Mouse (Mus musculus): Measurements from ENCODE around the gene Znhit2. TPM values are rescaled to one million over a fixed set of nuclear protein-coding genes. Genes with fewer than 3 reads are reported as not detected.
"Not testable (repeated sequence)": the region's sequence is repeated elsewhere in the genome, so short reads cannot be mapped to it uniquely, and the experiment has no call there.

Gene Znhit2
- 10 to 100 TPM; 37.0 to 41.3 TPM for total RNA-seq (2021)

DNA sequence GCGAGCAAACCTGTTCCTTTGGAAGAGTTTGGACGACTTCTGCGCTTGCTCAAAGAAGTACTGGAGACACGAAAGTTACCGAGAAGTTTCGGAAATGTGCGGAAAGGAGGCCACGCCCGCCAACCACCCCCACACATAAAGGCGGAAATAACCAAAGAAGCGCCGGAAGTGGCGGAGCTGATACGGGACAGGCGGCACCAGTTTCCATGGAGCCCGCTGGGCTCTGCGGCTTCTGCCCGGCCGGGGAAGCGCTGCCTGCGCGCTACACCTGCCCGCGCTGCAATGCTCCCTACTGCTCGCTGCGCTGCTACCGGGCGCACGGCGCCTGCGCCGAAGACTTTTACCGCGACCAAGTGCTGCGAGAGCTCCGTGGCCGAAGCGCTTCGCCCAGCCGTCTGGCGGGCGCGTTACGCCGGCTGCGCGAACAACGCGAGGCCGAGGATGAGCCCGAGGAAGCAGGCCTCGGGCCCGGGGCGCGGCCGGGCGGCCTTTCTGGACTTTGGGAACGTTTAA, at the start of gene Znhit2:
Gene Znhit2 (plus strand): TSS at position 172 of the 513 bp plus-strand sequence.
- intact Hi-C loops (cut with DNase I), result no loop called here
- DNase-seq (ENCODE audit: extremely low spot score in 1 of 2, low spot score in 2 of 2), result peak; percentile 94 to 95

DNA sequence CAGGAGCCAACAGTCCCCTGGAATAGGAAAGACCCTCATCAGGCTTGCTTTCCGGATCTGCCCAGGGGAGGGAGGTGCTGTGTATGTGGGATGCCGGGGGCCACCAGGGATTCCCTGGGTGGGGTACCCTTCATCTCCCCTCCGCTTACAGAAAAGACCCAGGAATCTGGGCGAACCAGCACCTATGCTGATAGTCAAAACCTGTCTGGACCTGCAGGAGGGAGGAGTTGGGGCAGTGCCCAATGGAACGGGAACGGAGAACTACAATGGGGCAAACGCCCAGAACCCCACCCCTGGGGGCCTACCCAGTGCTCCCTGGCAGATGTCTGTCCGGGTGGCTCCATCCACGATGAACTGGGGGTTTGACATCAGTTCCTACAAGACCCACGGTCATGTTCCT, 47.3 kb upstream of the Znhit2 start:
- no peak for DNase-seq (ENCODE audit: extremely low spot score in 1 of 2, low spot score in 2 of 2)
- intact Hi-C loops (cut with DNase I), result loop anchor here (10.0 kb wide), 1 partner anchor 229 kb away; no protein-coding TSS in a partner anchor

DNA sequence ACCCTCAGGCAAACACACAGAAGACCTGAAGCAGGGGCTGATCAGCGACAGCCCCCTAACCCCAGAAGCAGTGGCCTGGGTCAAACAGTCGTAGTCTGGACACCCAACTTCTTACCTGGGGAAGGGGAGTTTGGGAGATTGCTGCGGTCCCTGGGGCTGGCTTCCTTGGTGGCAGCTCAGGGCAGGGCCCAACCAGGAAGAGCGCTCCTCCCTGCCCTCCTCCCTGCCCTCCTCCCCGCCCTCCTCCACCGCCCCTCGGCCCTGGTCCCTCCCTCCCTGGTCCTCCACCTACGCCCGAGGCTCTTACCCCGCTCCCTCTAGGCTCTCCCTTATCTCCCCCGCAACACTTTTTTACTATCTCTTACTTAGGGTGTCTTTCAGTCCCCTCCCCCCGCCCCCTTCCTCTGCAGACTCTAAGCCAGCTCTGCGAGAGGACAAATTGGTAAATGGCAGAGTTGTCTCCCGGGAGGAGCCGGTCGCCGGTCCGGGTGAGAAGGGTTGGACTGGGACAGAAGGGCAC, 45.9 kb upstream of the Znhit2 start:
- DNase-seq (ENCODE audit: extremely low spot score in 1 of 2, low spot score in 2 of 2), result peak in 1 of 2 experiments; percentile 59
- intact Hi-C loops (cut with DNase I), result loop anchor here (10.0 kb wide), 1 partner anchor 230 kb away; no protein-coding TSS in a partner anchor

DNA sequence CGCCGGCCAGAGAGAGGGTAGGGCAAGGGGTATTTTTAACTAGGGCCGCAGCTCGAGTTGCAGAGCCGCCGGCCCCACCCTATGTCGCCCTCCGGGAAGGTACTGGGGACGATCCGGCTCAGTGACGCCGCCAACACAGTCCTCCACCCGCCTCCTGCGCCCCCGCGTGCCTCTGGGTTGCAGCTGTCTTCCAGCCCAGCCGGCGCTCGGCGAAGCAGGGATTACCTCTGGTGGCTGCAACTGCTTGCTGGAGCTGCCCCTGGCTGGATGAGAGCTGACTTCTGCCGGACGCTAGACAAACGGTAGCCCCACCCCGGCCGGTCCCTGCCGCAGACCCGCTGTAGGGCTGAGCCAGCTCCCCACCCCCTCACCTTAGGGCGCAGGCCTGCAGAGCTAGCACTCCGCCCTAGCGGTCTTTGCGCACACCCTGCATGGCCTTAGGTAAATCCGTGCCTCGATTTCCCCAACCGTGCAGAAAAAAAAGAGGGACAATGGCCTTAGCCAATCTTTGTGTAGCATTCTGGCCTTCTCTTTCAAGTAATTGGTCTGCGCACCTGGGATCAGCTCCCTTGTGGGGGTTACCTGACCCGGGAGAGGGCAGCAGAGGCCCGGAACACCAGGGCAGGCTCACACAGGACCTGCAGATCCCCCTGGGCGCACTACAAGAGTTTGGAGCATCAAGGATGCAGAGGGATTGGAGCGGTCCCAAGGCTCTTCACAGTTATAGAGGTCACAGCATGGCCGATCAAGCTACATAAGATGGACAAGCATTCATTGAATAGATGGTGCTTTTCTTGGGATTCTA, 45.3 kb upstream of the Znhit2 start, which contains the start of gene Capn1:
Gene Capn1 (minus strand): TSS at position 387 of the 805 bp plus-strand sequence.
- intact Hi-C loops (cut with DNase I), result loop anchor here (10.0 kb wide), 1 partner anchor 231 kb away; no protein-coding TSS in a partner anchor
- DNase-seq (ENCODE audit: extremely low spot score in 1 of 2, low spot score in 2 of 2), result peak; percentile 16 to 83

DNA sequence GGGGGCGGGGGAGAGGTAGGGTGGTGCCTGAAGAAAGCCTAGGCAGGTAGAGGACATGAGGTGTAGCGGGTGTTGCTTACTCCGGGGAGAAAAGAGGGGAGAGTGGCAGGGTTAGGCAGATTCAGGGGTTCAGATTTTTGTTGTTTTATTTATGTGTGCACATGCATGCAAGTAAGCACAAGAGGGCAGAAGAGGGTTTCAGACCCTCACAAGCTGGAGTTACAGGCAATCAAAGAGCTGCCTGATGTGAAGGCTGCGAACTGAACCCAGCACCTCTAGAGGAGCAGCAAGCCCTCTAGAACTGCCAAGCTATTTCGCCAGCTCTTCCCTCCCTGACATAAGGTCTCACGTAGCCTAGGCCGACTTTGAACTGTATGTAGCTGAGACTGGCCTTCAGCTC, 44.5 kb upstream of the Znhit2 start:
- intact Hi-C loops (cut with DNase I), result loop anchor here (10.0 kb wide), 1 partner anchor 232 kb away; no protein-coding TSS in a partner anchor
- no peak for DNase-seq (ENCODE audit: extremely low spot score in 1 of 2, low spot score in 2 of 2)

- DNase-seq (ENCODE audit: extremely low spot score in 1 of 2, low spot score in 2 of 2), result peak; percentile 73 to 87
- intact Hi-C loops (cut with DNase I), result loop anchor here (1.0 to 10.0 kb wide), 3 partner anchors 54 to 234 kb away; partner anchors contain the start of gene Pola2
These were observed 42.6 kb upstream of the Znhit2 start for GRCm38 (mm10) chr19:6018142-6019089.

DNA sequence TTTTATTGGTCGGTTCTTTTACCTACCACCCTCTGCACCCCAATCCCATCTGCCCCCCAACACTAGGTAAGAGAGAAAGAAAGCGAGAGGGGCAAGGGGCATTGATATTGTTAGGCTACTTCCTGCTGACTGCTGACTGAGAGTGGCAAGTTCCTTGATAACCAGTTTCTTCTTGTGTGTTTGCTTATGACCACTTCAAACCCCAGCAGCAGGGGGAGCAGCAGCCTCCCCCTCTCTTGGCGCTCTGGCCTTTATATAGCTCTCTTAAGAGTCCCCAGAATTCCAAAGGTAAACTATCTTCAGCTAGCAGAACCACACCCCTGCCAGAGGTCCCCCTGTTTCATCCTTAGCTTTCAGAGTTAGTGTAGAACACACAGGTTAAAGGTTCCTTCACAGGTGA, 40.7 kb upstream of the Znhit2 start:
- intact Hi-C loops (cut with DNase I), result no loop called here
- no peak for DNase-seq (ENCODE audit: extremely low spot score in 1 of 2, low spot score in 2 of 2)

DNA sequence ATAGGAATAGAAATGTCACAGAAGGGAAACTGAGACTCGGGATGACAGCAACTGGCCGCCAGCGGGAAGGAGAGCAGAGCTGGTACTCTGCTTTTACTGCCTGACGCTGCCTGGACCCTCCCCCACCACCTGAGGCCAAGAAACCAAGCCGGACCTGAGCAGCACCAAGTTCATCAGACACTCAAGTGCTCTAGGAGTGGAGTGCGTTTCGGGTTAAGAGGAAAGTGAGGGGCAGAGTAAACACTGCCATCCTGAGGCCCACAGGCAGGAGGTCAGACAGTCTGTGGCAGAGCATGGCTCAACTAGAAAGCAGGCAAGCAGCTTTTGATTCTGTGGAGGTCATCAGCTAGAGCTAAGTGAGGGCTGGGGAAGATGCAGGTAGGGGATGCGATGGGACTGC, 37.9 kb upstream of the Znhit2 start:
- intact Hi-C loops (cut with DNase I), result no loop called here

DNA sequence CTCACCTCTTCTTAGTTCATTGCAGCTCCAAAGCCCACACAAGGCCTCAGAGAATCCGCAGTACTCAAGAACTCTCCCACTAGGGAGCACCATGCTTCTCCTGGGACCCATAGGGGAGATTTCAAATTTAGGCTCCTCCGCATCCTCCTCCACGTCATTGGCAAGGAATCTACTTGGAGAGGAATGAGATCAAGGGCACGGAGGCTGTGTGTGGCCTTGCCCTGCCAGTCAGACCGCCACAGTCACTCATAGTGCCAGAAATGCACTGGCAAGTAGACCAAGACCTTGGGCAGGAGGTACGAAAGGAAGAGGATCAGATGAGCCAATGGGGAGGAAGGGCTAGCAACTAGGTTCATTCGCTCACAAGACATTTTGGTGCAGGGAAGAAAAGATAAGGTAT, 37.1 kb upstream of the Znhit2 start:
- DNase-seq (ENCODE audit: extremely low spot score in 1 of 2, low spot score in 2 of 2), result no peak
- intact Hi-C loops (cut with DNase I), result no loop called here

More for the DNA sequence above, 37.9 kb upstream of the Znhit2 start:
- no peak for DNase-seq (ENCODE audit: extremely low spot score in 1 of 2, low spot score in 2 of 2)

DNA sequence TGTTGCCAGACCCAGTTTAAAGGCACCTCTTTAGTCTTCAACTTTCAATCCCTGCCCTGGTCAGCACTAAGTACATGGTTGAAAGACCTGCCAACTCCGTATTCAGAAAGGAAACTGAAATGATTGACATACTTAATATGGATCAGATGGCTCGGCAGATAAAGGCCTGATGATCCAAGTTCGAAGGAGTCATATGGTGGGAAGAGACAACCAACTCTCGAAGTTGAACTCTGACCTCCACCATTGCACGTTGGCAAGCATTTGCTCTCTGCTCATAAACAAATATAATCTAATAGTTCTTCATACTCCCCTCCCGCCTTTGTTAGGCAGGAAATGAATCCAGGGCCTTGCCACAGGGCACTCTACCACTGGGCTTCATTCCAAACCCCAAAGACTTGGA, 32.0 kb upstream of the Znhit2 start:
- DNase-seq (ENCODE audit: extremely low spot score in 1 of 2, low spot score in 2 of 2), result no peak
- intact Hi-C loops (cut with DNase I), result no loop called here

DNA sequence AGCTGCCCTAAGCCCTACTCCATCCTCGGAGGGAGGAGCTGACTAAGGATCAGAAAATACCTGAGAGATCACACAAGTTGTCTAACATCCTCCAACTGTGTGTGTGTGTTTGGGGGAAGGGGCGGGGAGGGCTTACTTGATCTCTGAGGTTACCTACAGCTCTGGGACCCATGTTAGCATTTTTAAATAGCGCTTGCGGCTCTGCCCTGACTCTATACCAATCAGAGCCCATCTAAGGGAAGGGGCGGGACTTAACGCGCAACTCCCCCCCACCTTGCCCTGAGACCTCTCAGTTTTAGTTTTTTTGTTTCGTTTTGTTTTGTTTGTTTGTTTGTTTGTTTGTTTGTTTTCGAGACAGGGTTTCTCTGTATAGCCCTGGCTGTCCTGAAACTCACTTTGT, 31.6 kb upstream of the Znhit2 start:
- no peak for DNase-seq (ENCODE audit: extremely low spot score in 1 of 2, low spot score in 2 of 2)
- intact Hi-C loops (cut with DNase I), result no loop called here

GRCm38 (mm10) chr19:6030520-6031280, 30.3 kb upstream of the Znhit2 start:
- DNase-seq (ENCODE audit: extremely low spot score in 1 of 2, low spot score in 2 of 2), result no peak
- intact Hi-C loops (cut with DNase I), result no loop called here

- intact Hi-C loops (cut with DNase I), result no loop called here
- DNase-seq (ENCODE audit: extremely low spot score in 1 of 2, low spot score in 2 of 2), result no peak
These were observed 24.9 kb upstream of the Znhit2 start for GRCm38 (mm10) chr19:6035966-6036585.

DNA sequence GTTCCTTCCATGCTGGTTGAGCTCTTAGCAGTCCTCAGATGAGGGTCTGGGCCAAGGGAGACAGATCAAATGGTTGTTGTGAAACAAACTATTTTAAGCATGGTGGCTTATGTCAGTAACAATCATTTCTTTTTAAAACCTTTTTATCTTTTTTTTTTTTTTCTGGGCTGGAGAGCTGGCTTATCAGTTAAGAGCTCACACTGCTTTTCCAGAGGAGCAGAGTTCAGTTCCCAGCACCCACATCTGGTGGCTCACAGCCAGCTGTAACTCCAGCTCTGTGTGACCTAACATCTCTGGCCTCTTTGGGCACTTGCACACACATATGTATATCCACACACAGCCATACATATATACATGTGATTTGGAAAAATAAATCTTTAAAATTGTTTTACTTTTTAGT, 23.3 kb upstream of the Znhit2 start:
- no peak for DNase-seq (ENCODE audit: extremely low spot score in 1 of 2, low spot score in 2 of 2)
- intact Hi-C loops (cut with DNase I), result no loop called here

DNA sequence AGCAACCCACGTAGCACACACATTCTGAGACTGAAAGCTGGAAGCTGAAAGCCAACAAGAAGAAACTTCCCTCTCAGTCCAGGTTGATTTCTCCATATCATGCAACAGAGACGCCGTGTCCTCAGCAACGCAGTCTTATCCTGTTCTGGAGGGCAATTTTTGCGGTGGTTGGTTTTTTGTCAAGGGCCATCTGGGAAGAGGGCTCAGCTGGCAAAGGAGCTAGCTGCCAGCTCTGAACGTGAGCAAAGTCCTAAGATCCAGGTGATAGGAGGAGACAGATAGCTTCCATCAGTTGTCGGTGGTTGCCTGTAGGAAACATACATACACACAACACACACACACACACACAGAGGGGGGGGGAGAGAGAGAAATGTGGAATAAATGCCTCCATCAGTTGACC, 22.7 kb upstream of the Znhit2 start:
- no peak for DNase-seq (ENCODE audit: extremely low spot score in 1 of 2, low spot score in 2 of 2)
- intact Hi-C loops (cut with DNase I), result no loop called here

GRCm38 (mm10) chr19:6040002-6040401, 21.0 kb upstream of the Znhit2 start:
- intact Hi-C loops (cut with DNase I), result no loop called here
- DNase-seq (ENCODE audit: extremely low spot score in 1 of 2, low spot score in 2 of 2), result no peak

GRCm38 (mm10) chr19:6042293-6042692, 18.7 kb upstream of the Znhit2 start:
- DNase-seq (ENCODE audit: extremely low spot score in 1 of 2, low spot score in 2 of 2), result peak in 1 of 2 experiments; percentile 25
- intact Hi-C loops (cut with DNase I), result no loop called here

GRCm38 (mm10) chr19:6044102-6044501, 16.9 kb upstream of the Znhit2 start:
- not testable (repeated sequence) for DNase-seq (ENCODE audit: extremely low spot score in 1 of 2, low spot score in 2 of 2)

More at GRCm38 (mm10) chr19:6044102-6044501, 16.9 kb upstream of the Znhit2 start:
- intact Hi-C loops (cut with DNase I), result loop anchor here (2.0 kb wide), 1 partner anchor 79 kb away; the partner anchor contains the start of gene Pola2
